Mouse (Mus musculus): Measurements from ENCODE around the gene Rapgef3. TPM values are rescaled to one million over a fixed set of nuclear protein-coding genes. Genes with fewer than 3 reads are reported as not detected.
A peak's percentile ranks its signal among the peaks of the same experiment; 100 is the strongest.

Gene Rapgef3
- polyA plus RNA-seq, 1 experiment = 16.3 TPM

- no peak for DNase-seq (ENCODE audit: low read depth, low spot score)
- WGBS = 60% methylated on average over 11 of the region's 11 CpGs
These were observed 39.4 kb downstream of the Rapgef3 start for GRCm38 (mm10) chr15:97728394-97728793.

GRCm38 (mm10) chr15:97727520-97727919 is 40.3 kb downstream of the Rapgef3 start:
- WGBS = 70% methylated on average over 5 of the region's 5 CpGs
- no peak for DNase-seq (ENCODE audit: low read depth, low spot score)

GRCm38 (mm10) chr15:97727048-97727447 is 40.7 kb downstream of the Rapgef3 start:
- 60% methylated on average over 8 of the region's 8 CpGs for WGBS
- DNase-seq (ENCODE audit: low read depth, low spot score) = no peak

- no peak for DNase-seq (ENCODE audit: low read depth, low spot score)
- WGBS = 83% methylated on average over 13 of the region's 13 CpGs
These were observed 41.5 kb downstream of the Rapgef3 start for GRCm38 (mm10) chr15:97726310-97726709.

- DNase-seq (ENCODE audit: low read depth, low spot score) = no peak
- 64% methylated on average over 6 of the region's 6 CpGs for WGBS
These were observed 42.5 kb downstream of the Rapgef3 start for GRCm38 (mm10) chr15:97725198-97725785.

GRCm38 (mm10) chr15:97724346-97725197 is 43.2 kb downstream of the Rapgef3 start:
- DNase-seq (ENCODE audit: low read depth, low spot score) = no peak
- WGBS = 80% methylated on average over 17 of the region's 17 CpGs

GRCm38 (mm10) chr15:97723536-97724345 is 44.0 kb downstream of the Rapgef3 start:
- 85% methylated on average over 6 of the region's 6 CpGs for WGBS
- DNase-seq (ENCODE audit: low read depth, low spot score) = no peak

GRCm38 (mm10) chr15:97721008-97721701 is 46.6 kb downstream of the Rapgef3 start:
- WGBS = 68% methylated on average over 15 of the region's 15 CpGs
- DNase-seq (ENCODE audit: low read depth, low spot score) = no peak

- WGBS = 71% methylated on average over 12 of the region's 12 CpGs
- DNase-seq (ENCODE audit: low read depth, low spot score) = no peak
These were observed 47.6 kb downstream of the Rapgef3 start for GRCm38 (mm10) chr15:97720026-97720675.

- DNase-seq (ENCODE audit: low read depth, low spot score) = no peak
- WGBS = 92% methylated on average over 12 of the region's 12 CpGs
These were observed 48.3 kb downstream of the Rapgef3 start for GRCm38 (mm10) chr15:97719494-97719893.

- DNase-seq (ENCODE audit: low read depth, low spot score) = no peak
- 77% methylated on average over 8 of the region's 8 CpGs for WGBS
These were observed 49.1 kb downstream of the Rapgef3 start for GRCm38 (mm10) chr15:97718535-97719155.

- 17% methylated on average over 12 of the region's 12 CpGs for WGBS
These were observed 49.8 kb downstream of the Rapgef3 start for GRCm38 (mm10) chr15:97717861-97718534.

GRCm38 (mm10) chr15:97716782-97717181 is 51.0 kb downstream of the Rapgef3 start:
- DNase-seq (ENCODE audit: low read depth, low spot score) = no peak
- WGBS = 87% methylated on average over 11 of the region's 11 CpGs

More at GRCm38 (mm10) chr15:97717861-97718534, 49.8 kb downstream of the Rapgef3 start:
- DNase-seq (ENCODE audit: low read depth, low spot score) = peak; percentile 27

- no peak for DNase-seq (ENCODE audit: low read depth, low spot score)
These were observed 52.0 kb downstream of the Rapgef3 start for GRCm38 (mm10) chr15:97715734-97716133.

GRCm38 (mm10) chr15:97715083-97715482 is 52.7 kb downstream of the Rapgef3 start:
- DNase-seq (ENCODE audit: low read depth, low spot score) = no peak
- WGBS = 90% methylated on average over 8 of the region's 8 CpGs

More at GRCm38 (mm10) chr15:97715734-97716133, 52.0 kb downstream of the Rapgef3 start:
- WGBS = 89% methylated on average over 1 of the region's 1 CpGs

GRCm38 (mm10) chr15:97712546-97712945 is 55.2 kb downstream of the Rapgef3 start:
- 61% methylated on average over 6 of the region's 6 CpGs for WGBS

GRCm38 (mm10) chr15:97710906-97711305 is 56.9 kb downstream of the Rapgef3 start:
- no peak for DNase-seq (ENCODE audit: low read depth, low spot score)
- 62% methylated on average over 6 of the region's 6 CpGs for WGBS

More at GRCm38 (mm10) chr15:97712546-97712945, 55.2 kb downstream of the Rapgef3 start:
- DNase-seq (ENCODE audit: low read depth, low spot score) = no peak

Data from large intestine, adult 2 months (tissue).